Mouse (Mus musculus) megakaryocyte, adult 5-6 weeks (primary cell): ENCODE data around the gene Gm4737. TPM values are rescaled to one million over a fixed set of nuclear protein-coding genes. Genes with fewer than 3 reads are reported as not detected.

Experiments used
- total RNA-seq, 2 experiments: library from RNA; stranded (forward) in 1 of 2; stranded (reverse) in 1 of 2; fragments of 153-499, 151-499 nt in 1 of 2; fragments of 221-1000, 200-1000 nt in 1 of 2; gene quantifications; 2 replicates each; pipeline versions ENCODE4 v1.2.3 to v1.2.4; 2015 to 2017

Gm4737 gene
- total RNA-seq, 2 experiments from 2014 or later, result 2.5 to 3.2 TPM

Other genes starting within 250 kb of the Gm4737 start
- 0.04 and 0.27 TPM in 2 replicates for gene Phldb2, start 201.5 kb downstream of the Gm4737 start, total RNA-seq (2015)
- 0.59 and 1.5 TPM in 2 replicates for gene Phldb2, start 201.5 kb downstream of the Gm4737 start, total RNA-seq (2017)
- 1.7 and 1.9 TPM in 2 replicates for gene Plcxd2, start 144.9 kb downstream of the Gm4737 start, total RNA-seq (2015)
- gene Plcxd2, start 144.9 kb downstream of the Gm4737 start, total RNA-seq (2017), result 1.5 and 2.2 TPM in 2 replicates
- 0.54 and 4.2 TPM in 2 replicates for gene Cd96, start 34.8 kb downstream of the Gm4737 start, total RNA-seq (2015)
- gene Cd96, start 34.8 kb downstream of the Gm4737 start, total RNA-seq (2017), result 1.2 and 1.9 TPM in 2 replicates